Mouse (Mus musculus) embryonic stem cell, embryonic (primary cell): Measurements from ENCODE around the gene Frat2.

Source experiments
- CTCF ChIA-PET, 4 experiments: fragments of 300-600 bp in 2 of 4; fragments of 350-600 bp in 2 of 4; sonication (Branson Sonifier 250); formaldehyde crosslinking; loops; one replicate each; lab custom pipeline; 2022; ENCODE audit warnings: inconsistent platforms in 2 of 4; lab: Charles Lee
- POLR2A ChIA-PET, 4 experiments: fragments of 300-600 bp in 2 of 4; fragments of 350-600 bp in 2 of 4; sonication (Branson Sonifier 250); formaldehyde crosslinking; loops; one replicate each; lab custom pipeline; 2022; ENCODE audit warnings: antibody characterized with exemption in 4 of 4, inconsistent platforms in 1 of 4; lab: Charles Lee

Gene Frat2

DNA sequence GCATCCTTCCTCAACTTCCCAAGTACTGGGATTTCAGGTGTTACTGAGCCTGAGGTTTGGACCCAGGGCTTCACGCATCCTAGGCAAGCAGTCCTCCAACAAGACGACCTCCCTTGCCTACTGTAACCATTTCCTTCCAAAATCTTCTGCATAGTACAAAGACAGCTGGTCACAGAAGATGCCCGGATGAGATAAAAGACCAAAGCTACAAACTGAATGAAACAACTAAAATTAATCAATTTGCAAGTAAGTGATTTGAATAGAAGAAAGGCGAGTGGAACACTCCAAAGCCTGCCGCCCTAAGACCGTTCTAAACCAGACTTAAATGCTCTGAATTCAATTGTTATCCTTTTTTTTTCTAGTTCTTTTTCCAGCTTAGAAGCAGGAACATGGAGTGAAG lies 12.5 kb downstream of the Frat2 start:
- ChIA-PET POLR2A (interaction anchor here in 1 of 4 experiments (0.6 to 2.2 kb wide), 4 partner anchors 12 to 246 kb away, joined by 3 to 5 read pairs (median 4); partner anchors contain the start of gene Frat2), CTCF (interaction anchor here in 1 of 4 experiments (0.6 kb wide), 1 partner anchor 518 kb away, joined by 4 read pairs; no protein-coding TSS in a partner anchor)

DNA sequence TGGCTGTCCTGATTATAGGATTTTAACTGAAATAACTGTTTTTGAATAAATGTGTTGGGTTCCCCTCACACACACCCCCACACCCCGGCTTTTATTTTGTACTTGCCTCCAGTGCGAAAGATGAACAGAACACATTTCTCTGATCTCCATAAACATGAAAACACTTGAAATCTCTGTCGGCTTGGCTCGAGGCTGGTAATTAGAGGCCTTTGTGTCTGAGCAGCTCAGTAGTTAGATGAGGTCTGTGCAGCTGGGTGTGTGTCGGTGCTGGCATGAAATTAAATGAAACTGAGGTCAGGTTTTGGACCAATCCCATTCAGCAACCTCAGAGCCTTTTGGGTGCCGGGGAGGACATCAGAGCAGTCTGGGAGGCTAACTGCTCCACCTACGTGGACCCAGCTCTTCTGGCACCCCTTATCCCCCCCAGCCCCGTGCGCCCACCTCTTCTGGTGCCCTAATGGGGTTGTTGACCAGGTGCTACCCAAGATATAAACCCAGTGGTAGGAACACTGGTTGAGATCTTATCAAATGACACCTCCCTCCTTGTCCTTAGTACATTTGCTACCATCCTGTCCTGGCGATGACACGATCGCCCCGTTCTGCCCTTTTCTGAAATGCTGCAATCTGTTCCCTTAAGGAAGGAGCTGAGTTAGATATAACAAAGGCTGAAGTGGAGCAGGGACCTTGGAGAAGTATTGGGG lies 15.3 kb downstream of the Frat2 start:
- ChIA-PET CTCF (interaction anchor here in 1 of 4 experiments (2.0 kb wide), 1 partner anchor 29 kb away, joined by 5 read pairs; no protein-coding TSS in a partner anchor), POLR2A (interaction anchor here in 2 of 4 experiments (0.8 to 2.8 kb wide), 6 partner anchors 10 to 44 kb away, joined by 4 to 10 read pairs (median 6); partner anchors contain the start of gene Frat2 (in 1 of the 2))

GRCm38 (mm10) chr19:41831718-41832391 lies 16.1 kb downstream of the Frat2 start:
- POLR2A ChIA-PET: interaction anchor here in 3 of 4 experiments (0.6 to 2.8 kb wide), 9 partner anchors 8 to 214 kb away, joined by 3 to 10 read pairs (median 5); partner anchors contain the start of genes Frat2 (in 1 of the 3), Hoga1 (in 1 of the 3) and Pgam1 (in 1 of the 3)
- CTCF ChIA-PET: interaction anchor here in 1 of 4 experiments (2.0 kb wide), 1 partner anchor 29 kb away, joined by 5 read pairs; no protein-coding TSS in a partner anchor

GRCm38 (mm10) chr19:41831101-41831570 lies 16.8 kb downstream of the Frat2 start:
- POLR2A ChIA-PET: interaction anchor here in 3 of 4 experiments (0.6 to 2.8 kb wide), 18 partner anchors 9 to 431 kb away, joined by 3 to 16 read pairs (median 5); partner anchors contain the start of genes Frat2 (in 2 of the 3), Arhgap19 (in 1 of the 3) and Hoga1 (in 1 of the 3)
- CTCF ChIA-PET: interaction anchor here in 2 of 4 experiments (1.0 to 1.4 kb wide), 2 partner anchors 28 to 70 kb away, joined by 3 to 5 read pairs; no protein-coding TSS in a partner anchor

DNA sequence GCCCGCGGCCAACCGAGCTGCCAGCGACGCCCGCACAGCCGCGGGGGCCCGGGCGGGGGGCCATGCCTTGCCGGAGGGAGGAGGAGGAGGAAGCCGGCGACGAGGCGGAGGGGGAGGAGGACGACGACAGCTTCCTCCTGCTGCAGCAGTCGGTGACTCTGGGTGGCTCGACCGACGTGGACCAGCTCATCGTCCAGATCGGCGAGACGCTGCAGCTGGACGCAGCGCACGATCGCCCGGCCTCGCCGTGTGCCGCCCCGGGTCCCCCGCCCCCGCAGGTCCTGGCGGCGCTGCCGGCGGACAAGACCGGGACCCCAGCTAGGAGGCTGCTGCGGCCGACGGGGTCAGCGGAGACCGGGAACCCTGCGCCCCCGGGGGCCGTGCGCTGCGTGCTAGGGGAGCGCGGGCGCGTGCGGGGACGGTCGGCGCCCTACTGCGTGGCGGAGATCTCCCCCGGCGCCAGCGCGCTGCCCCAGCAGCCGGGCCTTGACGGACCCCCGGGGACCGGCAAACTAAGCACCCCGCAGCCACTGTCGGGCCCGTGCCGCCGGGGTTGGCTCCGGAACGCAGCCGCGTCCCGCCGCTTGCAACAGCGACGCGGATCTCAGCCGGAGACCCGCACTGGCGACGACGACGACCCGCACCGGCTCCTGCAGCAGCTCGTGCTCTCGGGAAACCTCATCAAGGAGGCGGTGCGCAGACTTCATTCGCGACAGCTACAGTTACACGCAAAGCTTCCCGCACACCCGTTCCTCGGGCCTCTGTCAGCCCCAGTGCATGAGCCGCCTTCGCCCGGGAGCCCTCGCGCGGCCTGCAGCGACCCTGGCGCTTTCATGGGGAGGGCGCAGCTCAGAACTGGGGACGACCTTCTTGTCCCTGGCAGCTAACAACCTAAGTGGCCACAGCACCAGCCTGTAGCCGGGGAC lies 17.6 kb downstream of the Frat2 start:
- POLR2A ChIA-PET: interaction anchor here in 3 of 4 experiments (0.6 to 2.1 kb wide), 23 partner anchors 10 to 801 kb away, joined by 3 to 16 read pairs (median 4); partner anchors contain the start of genes Arhgap19 (in 2 of the 3), Frat2 (in 2 of the 3), Hoga1 (in 1 of the 3) and Pi4k2a (in 1 of the 3)
- CTCF ChIA-PET: interaction anchor here in 2 of 4 experiments (0.9 to 1.4 kb wide), 3 partner anchors 9 to 69 kb away, joined by 3 to 5 read pairs (median 3); no protein-coding TSS in a partner anchor

DNA sequence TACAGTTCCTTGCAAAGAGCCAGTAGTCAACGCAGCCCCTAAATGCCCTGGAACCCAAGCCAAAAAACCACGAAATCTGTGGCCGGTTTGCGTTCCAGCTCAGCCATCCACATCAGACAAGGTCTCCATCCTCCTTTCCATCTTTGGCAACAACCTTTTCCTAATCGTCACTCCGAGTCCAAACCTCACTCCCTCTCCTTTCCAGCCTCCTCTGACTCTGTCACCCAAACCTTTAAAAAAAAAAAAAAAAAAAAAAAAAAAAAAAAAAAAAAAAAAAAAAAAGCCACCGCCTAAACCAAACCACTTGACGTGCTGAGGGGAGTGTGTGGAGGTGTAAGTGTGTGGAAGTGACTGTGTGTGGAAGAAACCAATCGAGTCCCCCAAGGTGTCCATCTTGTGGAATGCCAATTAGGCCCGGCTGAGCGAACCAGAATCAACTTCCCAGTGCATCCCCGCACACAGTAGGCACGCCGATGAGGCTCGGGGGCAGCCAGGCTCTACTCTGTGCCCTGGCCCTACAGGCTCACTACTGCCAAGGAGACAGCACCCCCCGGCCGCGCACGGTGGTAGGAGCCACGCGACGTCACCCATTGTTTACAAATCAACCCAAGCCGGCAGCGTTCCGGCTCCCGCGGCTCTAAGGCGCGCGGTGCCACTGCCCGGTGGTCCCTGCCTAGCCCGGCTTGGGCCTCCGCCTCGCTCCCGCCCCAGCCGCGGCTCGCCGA lies 18.4 kb downstream of the Frat2 start, which contains the start of gene Frat1:
Gene Frat1, plus strand, starts transcription at position 590 of the 725 bp plus-strand sequence.
- CTCF ChIA-PET: interaction anchor here in 2 of 4 experiments (0.6 to 1.4 kb wide), 4 partner anchors 26 to 321 kb away, joined by 4 to 5 read pairs (median 5); no protein-coding TSS in a partner anchor
- POLR2A ChIA-PET: interaction anchor here in 3 of 4 experiments (0.6 to 2.1 kb wide), 17 partner anchors 9 to 524 kb away, joined by 3 to 14 read pairs (median 4); partner anchors contain the start of genes Arhgap19 (in 1 of the 3), Frat2 (in 1 of the 3) and Pi4k2a (in 1 of the 3)

GRCm38 (mm10) chr19:41828941-41829340 lies 19.0 kb downstream of the Frat2 start:
- ChIA-PET CTCF (interaction anchor here in 2 of 4 experiments (0.6 to 0.7 kb wide), 2 partner anchors 66 to 322 kb away, joined by 4 to 5 read pairs; no protein-coding TSS in a partner anchor), POLR2A (interaction anchor here in 3 of 4 experiments (0.6 to 2.1 kb wide), 9 partner anchors 9 to 523 kb away, joined by 3 to 9 read pairs (median 4); partner anchors contain the start of gene Pi4k2a (in 1 of the 3))

- CTCF ChIA-PET: interaction anchor here in 2 of 4 experiments (0.6 kb wide), 3 partner anchors 25 to 898 kb away, joined by 3 to 12 read pairs (median 8); partner anchors contain the start of gene Arhgap19 (in 1 of the 2)
- POLR2A ChIA-PET: interaction anchor here in 1 of 4 experiments (0.6 kb wide), 1 partner anchor 1898 kb away, joined by 3 read pairs; no protein-coding TSS in a partner anchor
These were observed 21.4 kb downstream of the Frat2 start for GRCm38 (mm10) chr19:41826529-41826928.

DNA sequence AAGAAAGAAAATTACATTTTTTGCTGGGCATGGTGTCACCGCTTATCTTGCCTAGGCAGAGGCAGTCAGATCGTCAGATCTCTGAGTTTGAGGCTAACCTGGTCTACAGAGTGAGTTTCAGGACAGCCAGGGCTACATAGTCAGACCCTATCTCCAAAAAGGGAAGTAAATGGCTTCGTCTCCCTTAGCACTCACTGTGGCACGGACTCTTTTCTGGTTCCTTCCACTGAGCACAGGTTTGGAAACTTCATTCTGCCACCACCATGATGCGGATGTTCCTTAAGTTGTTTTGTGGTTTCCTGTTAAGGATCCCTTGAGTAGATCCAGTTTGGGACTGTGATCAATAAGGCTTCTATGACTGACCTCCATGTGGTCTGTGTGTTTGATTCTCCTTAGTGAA lies 23.0 kb downstream of the Frat2 start:
- POLR2A ChIA-PET: interaction anchor here in 1 of 4 experiments (0.7 to 1.1 kb wide), 2 partner anchors 8 to 151 kb away, joined by 3 read pairs; no protein-coding TSS in a partner anchor
- CTCF ChIA-PET: interaction anchor here in 2 of 4 experiments (0.6 to 0.9 kb wide), 3 partner anchors 177 to 246 kb away, joined by 3 to 5 read pairs (median 3); partner anchors contain the start of gene Hoga1 (in 1 of the 2)

- POLR2A ChIA-PET: interaction anchor here in 2 of 4 experiments (0.6 to 0.7 kb wide), 2 partner anchors 13 to 24 kb away, joined by 4 to 7 read pairs; no protein-coding TSS in a partner anchor
- CTCF ChIA-PET: interaction anchor here in 1 of 4 experiments (0.7 kb wide), 1 partner anchor 30 kb away, joined by 4 read pairs; no protein-coding TSS in a partner anchor
These were observed 25.3 kb downstream of the Frat2 start for GRCm38 (mm10) chr19:41822589-41822988.

- CTCF ChIA-PET: no interaction called here
These were observed 26.5 kb downstream of the Frat2 start for GRCm38 (mm10) chr19:41821436-41821835.

DNA sequence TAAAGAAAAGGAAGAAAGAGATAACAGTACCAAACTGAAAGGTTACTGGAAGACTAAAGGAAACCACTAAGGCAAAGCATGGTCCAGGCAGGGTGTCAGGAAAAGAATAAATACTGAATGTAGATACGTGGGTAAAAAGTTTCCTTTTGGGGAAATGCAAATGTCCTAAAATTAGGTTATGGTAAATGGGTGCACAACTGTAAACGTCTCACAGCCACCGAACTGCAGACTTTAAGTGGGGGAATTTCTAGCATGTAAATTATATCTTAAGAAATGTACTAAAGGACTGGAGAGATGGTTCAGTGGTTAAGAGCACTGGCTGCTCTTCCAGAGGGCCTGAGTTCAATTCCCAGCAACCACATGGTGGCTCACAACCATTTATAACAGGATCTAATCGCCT lies 29.2 kb downstream of the Frat2 start:
- ChIA-PET POLR2A (interaction anchor here in 1 of 4 experiments (2.3 kb wide), 1 partner anchor 11 kb away, joined by 6 read pairs; the partner anchor contains the start of gene Frat1), CTCF (interaction anchor here in 1 of 4 experiments (0.6 kb wide), 1 partner anchor 239 kb away, joined by 4 read pairs; no protein-coding TSS in a partner anchor)

More at GRCm38 (mm10) chr19:41821436-41821835, 26.5 kb downstream of the Frat2 start:
- POLR2A ChIA-PET: no interaction called here

DNA sequence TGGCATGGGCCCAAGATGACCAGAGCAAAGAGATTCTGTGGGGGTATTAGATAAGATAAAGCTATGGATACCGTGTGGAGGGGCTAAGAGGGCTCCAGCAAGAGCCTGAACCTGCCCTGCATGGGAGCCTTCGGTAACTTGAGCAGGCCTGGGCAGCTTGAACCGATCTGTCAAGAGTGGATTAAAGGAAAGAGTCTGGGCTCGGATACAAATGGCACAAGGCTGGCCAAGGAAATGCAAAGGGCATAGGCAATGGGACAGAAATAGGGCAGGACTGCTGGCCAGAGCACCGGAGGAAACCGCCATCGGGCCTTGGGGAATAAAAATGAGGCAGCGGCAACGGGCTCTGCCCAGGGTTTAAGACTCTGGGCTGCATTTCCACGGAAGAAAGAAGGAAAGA lies 30.6 kb downstream of the Frat2 start:
- ChIA-PET POLR2A (interaction anchor here in 3 of 4 experiments (0.7 to 1.7 kb wide), 7 partner anchors 8 to 16 kb away, joined by 3 to 4 read pairs (median 4); partner anchors contain the start of genes Arhgap19 (in 2 of the 3) and Frat1 (in 1 of the 3)), CTCF (interaction anchor here in 1 of 4 experiments (0.6 kb wide), 1 partner anchor 849 kb away, joined by 4 read pairs; no protein-coding TSS in a partner anchor)

DNA sequence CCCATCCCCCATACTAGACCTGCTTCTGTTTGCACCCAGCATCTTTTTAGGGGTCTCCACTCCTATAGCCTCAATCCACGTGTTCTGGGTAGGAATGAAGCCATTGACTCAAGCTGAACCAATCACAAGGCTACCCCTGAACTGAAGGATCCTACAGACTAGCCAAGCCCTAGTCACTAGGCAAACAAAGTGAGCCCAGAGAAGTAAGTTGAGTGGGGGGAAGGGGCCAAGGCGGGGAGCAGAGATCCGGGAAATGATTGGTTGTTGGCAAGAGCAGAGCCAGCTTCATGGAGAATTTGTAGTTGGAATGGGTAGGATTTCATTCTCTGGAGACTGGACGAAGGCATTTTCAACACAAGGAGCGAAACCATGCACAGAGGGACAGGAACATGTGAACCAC lies 31.0 kb downstream of the Frat2 start:
- CTCF ChIA-PET: no interaction called here
- POLR2A ChIA-PET: interaction anchor here in 3 of 4 experiments (0.6 to 1.7 kb wide), 7 partner anchors 8 to 27 kb away, joined by 3 to 4 read pairs (median 4); partner anchors contain the start of gene Arhgap19 (in 2 of the 3)

DNA sequence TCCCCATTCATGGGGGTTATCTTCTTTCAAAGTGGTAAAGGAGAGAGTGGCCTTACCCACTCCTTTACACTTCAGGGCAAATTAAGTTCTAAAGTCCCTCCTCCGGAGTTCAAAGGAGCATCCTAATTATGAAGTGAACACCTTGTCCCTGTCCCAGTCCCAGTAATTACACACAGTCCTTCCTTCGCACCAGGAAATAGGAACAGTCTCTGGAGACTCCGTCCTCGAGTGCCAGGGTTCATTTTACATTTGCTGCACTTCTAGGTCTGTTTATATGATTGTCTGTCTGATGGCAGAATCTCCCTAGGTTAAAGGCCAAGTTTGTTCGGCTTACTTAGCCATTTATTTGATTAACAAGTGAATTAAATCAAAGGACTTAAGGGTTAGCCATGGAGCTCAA lies 31.5 kb downstream of the Frat2 start:
- CTCF ChIA-PET: no interaction called here
- POLR2A ChIA-PET: interaction anchor here in 2 of 4 experiments (0.6 to 1.7 kb wide), 5 partner anchors 9 to 27 kb away, joined by 3 to 4 read pairs (median 4); partner anchors contain the start of gene Arhgap19 (in 2 of the 2)
